Mouse (Mus musculus) spleen, adult 2 months (tissue): Measurements from ENCODE around the gene Sobp.

Source experiments
- CTCF ChIP-seq: fragments of 200-500 bp; IDR thresholded peaks from 2 replicates; pipeline ENCODE4 v1.5.1; 2011; ENCODE audit warnings: mild to moderate bottlenecking, inconsistent platforms; ENCODE audit not compliant: insufficient read depth, insufficient read length, insufficient replicate concordance; ENCODE audit errors: extremely low read depth
- POLR2A ChIP-seq: fragments of 200-500 bp; IDR thresholded peaks from 2 replicates; pipeline ENCODE4 v1.6.1; 2011; ENCODE audit warnings: low read depth, low read length, inconsistent platforms

GRCm38 (mm10) chr10:43096614-43097013 lies 77.7 kb downstream of the Sobp start:
- TF ChIP-seq CTCF = no peak
- no peak for TF ChIP-seq POLR2A
